Mouse (Mus musculus) hindbrain, postnatal 0 days (tissue): ENCODE results near the gene Hspa8. TPM values are rescaled to one million over a fixed set of nuclear protein-coding genes. Genes with fewer than 3 reads are reported as not detected.

Experiments
- ATAC-seq: fragments of 200-750 bp; cut with Nextera tagmentation; 2 replicates; pipeline ENCODE4 v1.8.0; 2017; ENCODE audit warnings: mild to moderate bottlenecking, moderate TSS enrichment, moderate library complexity
- DNase-seq: peaks from one replicate; pipeline ENCODE4 v3.0.0-alpha.2; 2015; ENCODE audit warnings: low spot score
- H3K27ac ChIP-seq: fragments of 300-500 bp; sonication (generic); 2 replicates; pipeline ENCODE4 v1.5.1; 2014; ENCODE audit warnings: mild to moderate bottlenecking
- H3K27me3 ChIP-seq: fragments of 300-500 bp; sonication (generic); 2 replicates; pipeline ENCODE4 v1.6.1; 2014; ENCODE audit warnings: low read length, mixed read lengths; ENCODE audit not compliant: insufficient read depth
- H3K36me3 ChIP-seq: fragments of 300-500 bp; sonication (generic); 2 replicates; pipeline ENCODE4 v1.6.1; 2014; ENCODE audit warnings: low read length, mixed read lengths; ENCODE audit not compliant: insufficient read depth
- H3K4me1 ChIP-seq: fragments of 300-500 bp; sonication (generic); 2 replicates; pipeline ENCODE4 v1.6.1; 2014; ENCODE audit warnings: antibody characterized with exemption, low read length, mixed read lengths; ENCODE audit not compliant: insufficient read depth
- H3K4me2 ChIP-seq: fragments of 300-500 bp; sonication (generic); 2 replicates; pipeline ENCODE4 v1.6.1; 2014; ENCODE audit warnings: low read depth, mild to moderate bottlenecking, low read length, moderate library complexity, mixed read lengths
- H3K4me3 ChIP-seq: fragments of 300-500 bp; sonication (generic); 2 replicates; pipeline ENCODE4 v1.5.1; 2014; ENCODE audit warnings: low read length
- H3K9ac ChIP-seq: fragments of 300-500 bp; sonication (generic); replicated peaks from 2 replicates; pipeline ENCODE4 v1.6.1; 2014; ENCODE audit warnings: mild to moderate bottlenecking, low read length, moderate library complexity, mixed read lengths
- H3K9me3 ChIP-seq: fragments of 300-500 bp; sonication (generic); 2 replicates; pipeline ENCODE4 v1.6.1; 2016; ENCODE audit warnings: low read length, mixed read lengths
- CTCF ChIP-seq: IDR thresholded peaks from 2 replicates; pipeline ENCODE4 v1.5.1; 2016; ENCODE audit warnings: antibody characterized with exemption, control low read depth, low read depth
- WGBS: fragments of 180-500 bp; shearing (Covaris S2); extraction: QIAGEN DNeasy Blood & Tissue Kit; methylation state at CpG from one replicate; pipeline ENCODE4 v1.1.7; 2014; 5-methylcytosine and 5-hydroxymethylcytosine counted together
- polyA plus RNA-seq: library from polyadenylated mRNA; unstranded; fragments of >200 nt; fragmentation: Nextera tagmentation; extraction: Ambion mirVana; gene quantifications from 2 replicates; pipeline ENCODE4 v1.2.1, GENCODE M21; 2015
- total RNA-seq: library from RNA; depleted of rRNA; stranded (reverse); fragments of >200 nt; gene quantifications from 2 replicates; pipeline ENCODE4 v1.2.3, GENCODE M21; 2014; rRNA removed

The Hspa8 gene
- total and polyA plus RNA-seq, 2 experiments from 2014 or later = 2,371 to 3,887 TPM

- 5% methylated on average over 9 of the region's 9 CpGs for WGBS
- no peaks in the 10 kb centered on the region for H3K36me3 ChIP-seq
- H3K9me3 ChIP-seq = no peaks in the 10 kb centered on the region
- no peak overlapping the region for H3K9ac ChIP-seq
- H3K27ac ChIP-seq = no peak overlapping the region
- ATAC-seq (no peak), DNase-seq (no peak)
- peak overlapping the region; percentile 38 for H3K4me3 ChIP-seq
- H3K27me3 ChIP-seq = peaks cover 8% of the 10 kb centered on the region; the same call in 1 of the 2 replicates
- peak overlapping the region; percentile 74 for H3K4me2 ChIP-seq
- TF ChIP-seq CTCF = no peak
- H3K4me1 ChIP-seq = no peaks in the 10 kb centered on the region
Measured at GRCm38 (mm10) chr9:40859196-40859595, 58.4 kb downstream of the Hspa8 start.

Other genes starting within 250 kb of the Hspa8 start
- not detected in 2 replicates for gene Gm21915, start 130.4 kb upstream of the Hspa8 start, total RNA-seq
- not detected in 2 replicates for gene Gm21915, start 130.4 kb upstream of the Hspa8 start, polyA plus RNA-seq
- gene Clmp, start 115.0 kb upstream of the Hspa8 start, total RNA-seq = 66.0 and 79.5 TPM in 2 replicates
- gene Clmp, start 115.0 kb upstream of the Hspa8 start, polyA plus RNA-seq = 42.3 and 43.3 TPM in 2 replicates
- gene Bsx, start 73.1 kb downstream of the Hspa8 start, total RNA-seq = not detected in 2 replicates
- not detected in 2 replicates for gene Bsx, start 73.1 kb downstream of the Hspa8 start, polyA plus RNA-seq
- 0.90 and 0.99 TPM in 2 replicates for gene Jhy, start 163.1 kb downstream of the Hspa8 start, total RNA-seq
- gene Jhy, start 163.1 kb downstream of the Hspa8 start, polyA plus RNA-seq = 1.1 and 1.8 TPM in 2 replicates
- gene Crtam, start 203.6 kb downstream of the Hspa8 start, total RNA-seq = 0.04 and 0.42 TPM in 2 replicates
- gene Crtam, start 203.6 kb downstream of the Hspa8 start, polyA plus RNA-seq = 0.21 and 0.52 TPM in 2 replicates